Mouse (Mus musculus) C2C12 (cell line): ENCODE results near the gene Pdf. TPM values are rescaled to one million over a fixed set of nuclear protein-coding genes. Genes with fewer than 3 reads are reported as not detected.
"Not testable (repeated sequence)": the region's sequence is repeated elsewhere in the genome, so short reads cannot be mapped to it uniquely, and the experiment has no call there.

Experiments used
- H3K27me3 ChIP-seq: one replicate; pipeline ENCODE4 v1.6.1; 2011; ENCODE audit not compliant: control insufficient read depth, insufficient read depth, insufficient read length
- H3K36me3 ChIP-seq: one replicate; pipeline ENCODE4 v1.6.1; 2011; ENCODE audit not compliant: control insufficient read depth, insufficient read depth
- H3K4me3 ChIP-seq: one replicate; pipeline ENCODE4 v1.5.1; 2011; ENCODE audit warnings: mild to moderate bottlenecking, control low read depth; ENCODE audit not compliant: poor library complexity, insufficient read depth, severe bottlenecking
- H3K79me2 ChIP-seq: one replicate; pipeline ENCODE4 v1.6.1; 2011; ENCODE audit not compliant: control insufficient read depth, insufficient read depth
- H3K79me3 ChIP-seq: one replicate; pipeline ENCODE4 v1.6.1; 2011; ENCODE audit warnings: low read depth, control low read depth
- H3ac ChIP-seq: one replicate; pipeline ENCODE3; 2011; ENCODE audit warnings: low read depth; ENCODE audit not compliant: control insufficient read depth, insufficient read length
- CEBPB ChIP-seq: IDR thresholded peaks from one replicate; pipeline ENCODE4 v1.6.1; 2011; ENCODE audit warnings: low read depth, mild to moderate bottlenecking, control low read depth, moderate library complexity
- CTCF ChIP-seq: IDR thresholded peaks from one replicate; pipeline ENCODE4 v1.5.1; 2011; ENCODE audit not compliant: control insufficient read depth, insufficient read depth, insufficient read length
- FOSL1 ChIP-seq: IDR thresholded peaks from one replicate; pipeline ENCODE4 v1.8.0; 2011; ENCODE audit warnings: mild to moderate bottlenecking, low read length; ENCODE audit not compliant: poor library complexity, insufficient read depth, severe bottlenecking
- MAX ChIP-seq: IDR thresholded peaks from one replicate; pipeline ENCODE4 v1.6.1; 2011; ENCODE audit warnings: mild to moderate bottlenecking, control low read depth
- MYOD1 ChIP-seq: IDR thresholded peaks from one replicate; pipeline ENCODE4 v1.6.1; 2011; ENCODE audit warnings: low read depth; ENCODE audit not compliant: control insufficient read depth, insufficient read length
- MYOG ChIP-seq: IDR thresholded peaks from one replicate; pipeline ENCODE4 v1.6.1; 2011; ENCODE audit not compliant: control insufficient read depth, insufficient read length; ENCODE audit errors: extremely low read depth
- USF1 ChIP-seq: IDR thresholded peaks from one replicate; pipeline ENCODE4 v1.6.1; 2011; ENCODE audit warnings: low read depth, mild to moderate bottlenecking, control low read depth, moderate library complexity
- polyA plus RNA-seq: library from polyadenylated mRNA; unstranded; fragments of >200 nt; fragmentation: generic; extraction: Trizol; gene quantifications from one replicate; pipeline ENCODE4 v1.2.1, GENCODE M21; 2012; ENCODE audit warnings: missing spikeins

Pdf gene
- polyA plus RNA-seq, 1 experiment, result 27.2 TPM

DNA sequence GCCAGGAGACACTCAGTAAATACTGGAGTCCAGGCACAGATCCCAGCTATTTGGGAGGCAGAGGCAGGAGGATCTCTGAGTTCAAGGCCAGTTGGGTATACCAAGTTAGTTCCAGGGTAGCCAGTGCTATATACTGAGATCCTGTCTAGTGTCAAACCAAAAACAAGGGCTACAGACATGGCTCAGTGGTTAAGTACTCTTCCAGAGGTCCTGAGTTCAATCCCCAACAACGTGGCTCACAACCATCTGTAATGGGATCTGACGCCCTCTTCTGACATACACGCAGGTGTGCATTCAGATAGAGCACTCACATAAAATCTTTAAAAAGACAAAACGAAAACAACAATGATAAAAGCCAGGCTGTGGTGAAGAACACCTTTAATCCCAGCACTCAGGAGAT, 1.1 kb upstream of the Pdf start:
- no peaks in the 10 kb centered on the region for H3K27me3 ChIP-seq
- peaks cover 70% of the 10 kb centered on the region for H3K36me3 ChIP-seq
- H3K79me3 ChIP-seq, result peaks cover 14% of the 10 kb centered on the region
- TF ChIP-seq MAX, result no peak
- no peak for TF ChIP-seq CEBPB
- TF ChIP-seq MYOD1, result no peak
- no peak for TF ChIP-seq FOSL1
- no peak for TF ChIP-seq USF1
- TF ChIP-seq CTCF, result no peak
- H3K79me2 ChIP-seq, result peaks cover 79% of the 10 kb centered on the region
- no peak overlapping the region for H3K4me3 ChIP-seq
- H3ac ChIP-seq, result no peak overlapping the region

DNA sequence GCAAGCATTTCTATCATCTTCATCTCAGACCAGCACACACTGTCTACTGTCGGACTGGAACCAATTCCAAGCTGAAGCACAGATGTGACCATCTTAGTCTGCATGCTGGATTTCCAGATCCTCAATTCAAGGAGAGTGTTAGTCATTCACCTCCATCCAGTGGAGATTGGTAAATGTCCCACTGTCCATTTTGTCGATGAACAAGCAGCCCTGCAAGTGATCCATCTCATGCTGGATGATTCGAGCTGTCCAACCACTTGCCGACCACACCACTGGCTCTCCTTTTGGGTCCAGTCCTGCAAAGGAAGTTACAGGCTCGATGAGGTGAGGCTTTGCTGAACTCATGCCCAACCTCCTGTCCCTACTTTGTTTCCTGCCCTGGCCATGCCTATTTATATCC, 1.4 kb downstream of the Pdf start:
- H3K79me3 ChIP-seq, result peaks cover 12% of the 10 kb centered on the region
- H3K4me3 ChIP-seq, result no peak overlapping the region
- H3K27me3 ChIP-seq, result no peaks in the 10 kb centered on the region
- H3K36me3 ChIP-seq, result peaks cover 75% of the 10 kb centered on the region
- H3ac ChIP-seq, result no peak overlapping the region
- H3K79me2 ChIP-seq, result peaks cover 56% of the 10 kb centered on the region
- TF ChIP-seq USF1 (no peak), CTCF (no peak), FOSL1 (no peak), MYOG (no peak), MYOD1 (no peak)

- no peak for TF ChIP-seq MYOG
- no peak for TF ChIP-seq CEBPB
- no peak for TF ChIP-seq MAX
- TF ChIP-seq FOSL1, result no peak
- no peak for TF ChIP-seq USF1
- no peak for TF ChIP-seq MYOD1
- Histone ChIP-seq H3K27me3 (no peaks in the 10 kb centered on the region), H3K79me2 (peaks cover 54% of the 10 kb centered on the region), H3K4me3 (no peak overlapping the region), H3K36me3 (peaks cover 72% of the 10 kb centered on the region), H3K79me3 (peaks cover 12% of the 10 kb centered on the region), H3ac (no peak overlapping the region)
These were observed 2.9 kb downstream of the Pdf start for GRCm38 (mm10) chr8:107045478-107045877.

DNA sequence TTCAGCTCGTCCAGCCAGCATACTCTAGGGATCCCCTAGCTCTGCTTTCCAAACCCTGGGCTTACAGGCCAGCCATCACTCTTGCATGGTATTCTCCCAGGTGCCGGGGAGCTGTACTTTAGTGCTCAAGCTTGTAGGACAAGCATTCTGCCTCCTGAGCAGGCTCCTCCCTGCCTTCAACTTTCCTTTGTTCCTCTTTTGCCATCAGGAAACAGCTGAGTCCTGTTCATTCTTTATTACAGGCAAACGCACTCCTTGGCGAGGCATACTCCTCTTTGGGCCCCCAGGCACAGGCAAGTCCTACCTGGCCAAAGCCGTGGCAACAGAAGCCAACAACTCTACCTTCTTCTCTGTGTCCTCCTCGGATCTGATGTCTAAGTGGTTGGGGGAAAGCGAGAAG, 7.8 kb downstream of the Pdf start:
- no peak for TF ChIP-seq MAX
- no peak for TF ChIP-seq MYOG
- TF ChIP-seq USF1, result no peak
- TF ChIP-seq FOSL1, result no peak
- TF ChIP-seq CEBPB, result no peak
- no peak for TF ChIP-seq MYOD1
- no peak for TF ChIP-seq CTCF
- Histone ChIP-seq H3ac (no peak overlapping the region), H3K36me3 (peaks cover 59% of the 10 kb centered on the region), H3K79me3 (no peaks in the 10 kb centered on the region), H3K79me2 (peaks cover 5% of the 10 kb centered on the region), H3K27me3 (no peaks in the 10 kb centered on the region), H3K4me3 (no peak overlapping the region)

DNA sequence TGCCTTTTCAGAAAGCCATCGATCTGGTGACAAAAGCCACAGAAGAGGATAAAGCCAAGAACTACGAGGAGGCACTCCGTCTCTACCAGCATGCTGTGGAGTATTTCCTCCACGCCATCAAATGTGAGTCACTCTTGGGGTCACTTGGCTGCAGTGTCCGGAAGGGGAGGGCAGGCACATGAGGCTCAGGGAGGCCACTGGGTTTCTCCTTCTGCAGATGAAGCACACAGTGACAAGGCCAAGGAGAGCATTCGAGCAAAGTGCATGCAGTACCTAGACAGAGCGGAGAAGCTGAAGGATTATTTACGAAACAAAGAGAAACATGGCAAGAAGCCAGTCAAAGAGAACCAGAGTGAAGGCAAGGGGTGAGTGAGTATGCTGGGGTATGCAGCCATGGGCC, 11.8 kb downstream of the Pdf start:
- H3K79me3 ChIP-seq, result peaks cover 10% of the 10 kb centered on the region
- H3K36me3 ChIP-seq, result peaks cover 22% of the 10 kb centered on the region
- no peak overlapping the region for H3K4me3 ChIP-seq
- no peaks in the 10 kb centered on the region for H3K27me3 ChIP-seq
- no peak overlapping the region for H3ac ChIP-seq
- TF ChIP-seq FOSL1 (no peak), CTCF (no peak), MAX (no peak), USF1 (no peak), CEBPB (no peak), MYOG (no peak), MYOD1 (no peak)
- peaks cover 33% of the 10 kb centered on the region for H3K79me2 ChIP-seq

GRCm38 (mm10) chr8:107035641-107036040, 12.8 kb downstream of the Pdf start:
- H3K4me3 ChIP-seq, result no peak overlapping the region
- peaks cover 18% of the 10 kb centered on the region for H3K36me3 ChIP-seq
- peaks cover 36% of the 10 kb centered on the region for H3K79me2 ChIP-seq
- H3K79me3 ChIP-seq, result peaks cover 10% of the 10 kb centered on the region
- TF ChIP-seq MYOD1, result no peak
- TF ChIP-seq FOSL1, result no peak
- TF ChIP-seq CEBPB, result no peak
- no peak for TF ChIP-seq MYOG
- no peak for TF ChIP-seq CTCF
- TF ChIP-seq MAX, result no peak
- TF ChIP-seq USF1, result no peak
- no peaks in the 10 kb centered on the region for H3K27me3 ChIP-seq
- no peak overlapping the region for H3ac ChIP-seq

DNA sequence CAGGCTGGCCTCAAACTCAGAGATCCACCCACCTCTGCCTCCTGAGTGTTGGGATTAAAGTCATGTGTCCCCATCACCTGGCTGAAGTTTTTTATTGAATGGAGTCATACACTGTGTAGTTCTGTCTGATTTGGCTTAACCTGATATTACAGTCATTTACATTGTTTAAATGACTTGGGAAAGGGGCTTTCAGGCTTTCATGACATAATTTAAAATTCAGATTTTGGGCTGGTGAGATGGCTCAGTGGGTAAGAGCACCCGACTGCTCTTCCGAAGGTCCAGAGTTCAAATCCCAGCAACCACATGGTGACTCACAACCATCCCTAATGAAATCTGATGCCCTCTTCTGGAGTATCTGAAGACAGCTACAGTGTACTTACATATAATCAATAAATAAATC, 14.8 kb downstream of the Pdf start:
- not testable (repeated sequence) for H3K79me3 ChIP-seq, H3ac ChIP-seq, H3K36me3 ChIP-seq, H3K27me3 ChIP-seq, H3K4me3 ChIP-seq
- peaks cover 36% of the 10 kb centered on the region for H3K79me2 ChIP-seq
